17 mouse cellular contexts compared by ENCODE assay signal in genomic region chr5:53236749-53237148, GRCm38 (mm10).
"Had no signal": no experiment of that assay in that cellular context is flagged by ENCODE, and none has a peak within 500 bp of the region (broad histone marks: within the 10 kb centered on the region; RNA-seq: fewer than 3 reads in every experiment).

No protein-coding gene starts in this region.

- H3K27me3 ChIP-seq: heart, embryonic 12.5 days; hindbrain, embryonic 13.5 days; hindbrain, embryonic 15.5 days; kidney, embryonic 15.5 days; limb, embryonic 13.5 days; limb, embryonic 15.5 days; liver, embryonic 13.5 days had no signal

- H3K9ac ChIP-seq: heart, embryonic 12.5 days; hindbrain, embryonic 13.5 days; hindbrain, embryonic 15.5 days; kidney, embryonic 15.5 days; limb, embryonic 13.5 days; limb, embryonic 15.5 days; liver, embryonic 13.5 days had no signal

- H3K9me3 ChIP-seq: heart, embryonic 12.5 days; hindbrain, embryonic 13.5 days; hindbrain, embryonic 15.5 days; kidney, embryonic 15.5 days; limb, embryonic 13.5 days; limb, embryonic 15.5 days; liver, embryonic 13.5 days had no signal

- H3K36me3 ChIP-seq: heart, embryonic 12.5 days; hindbrain, embryonic 13.5 days; hindbrain, embryonic 15.5 days; kidney, embryonic 15.5 days; limb, embryonic 13.5 days; limb, embryonic 15.5 days; liver, embryonic 13.5 days had no signal

- ATAC-seq: hindbrain, postnatal 0 days had no signal

- DNase-seq: gastrocnemius, postnatal 36 days; kidney, adult 11 months; kidney, adult 2 months; kidney, adult 9 months; kidney, postnatal 14 days; kidney, postnatal 36 days; layer of hippocampus, postnatal 36 days; left cerebral cortex, postnatal 4 days; liver, embryonic 13.5 days had no signal

- H3K27ac ChIP-seq: heart, adult 2 months; hindbrain, embryonic 13.5 days; hindbrain, embryonic 15.5 days; hindbrain, postnatal 0 days; limb, embryonic 13.5 days; limb, embryonic 15.5 days; liver, embryonic 13.5 days had no signal

- H3K4me2 ChIP-seq: heart, embryonic 12.5 days; hindbrain, embryonic 13.5 days; hindbrain, embryonic 15.5 days; kidney, embryonic 15.5 days; limb, embryonic 13.5 days; limb, embryonic 15.5 days; liver, embryonic 13.5 days had no signal

- H3K4me1 ChIP-seq: liver, embryonic 13.5 days had no signal

- H3K4me3 ChIP-seq: heart, adult 2 months; heart, embryonic 12.5 days; hindbrain, embryonic 13.5 days; hindbrain, embryonic 15.5 days; kidney, embryonic 15.5 days; limb, embryonic 13.5 days; limb, embryonic 15.5 days; liver, embryonic 13.5 days had no signal
